Mouse (Mus musculus) adrenal gland, postnatal 0 days (tissue): ENCODE data around the gene Lef1. TPM values are rescaled to one million over a fixed set of nuclear protein-coding genes. Genes with fewer than 3 reads are reported as not detected.

Experiments used
- polyA plus RNA-seq: library from polyadenylated mRNA; unstranded; fragments of >200 nt; fragmentation: Nextera tagmentation; extraction: Ambion mirVana; gene quantifications from 2 replicates; pipeline ENCODE4 v1.2.1, GENCODE M21; 2015

Gene Lef1
- 4.1 and 6.5 TPM in 2 replicates for polyA plus RNA-seq

GRCm38 (mm10) chr3:131110191-131111150 lies at the start of gene Lef1:
Lef1 (plus strand) TSS chr3:131110471.

GRCm38 (mm10) chr3:131271559-131272373 lies 161.5 kb downstream of the Lef1 start, which contains the start of gene Hadh:
Hadh (minus strand) TSS chr3:131272101.

Other genes with a start within 250 kb of the Lef1 start
- gene Hadh, start 161.6 kb downstream of the Lef1 start, polyA plus RNA-seq: 158 and 281 TPM in 2 replicates
- 1.5 and 1.8 TPM in 2 replicates for gene Cyp2u1, start 192.8 kb downstream of the Lef1 start, polyA plus RNA-seq